Mouse (Mus musculus) ES-E14 (cell line): ENCODE data around the gene Ric3.

Source experiments
- CHD2 ChIP-seq: IDR thresholded peaks from 2 replicates; pipeline ENCODE4 v1.6.1; 2014; ENCODE audit warnings: mild to moderate bottlenecking, low read depth, low read length, inconsistent platforms
- ZNF384 ChIP-seq: IDR thresholded peaks from 2 replicates; pipeline ENCODE4 v1.6.1; 2012; ENCODE audit warnings: low read depth, low read length, inconsistent platforms

DNA sequence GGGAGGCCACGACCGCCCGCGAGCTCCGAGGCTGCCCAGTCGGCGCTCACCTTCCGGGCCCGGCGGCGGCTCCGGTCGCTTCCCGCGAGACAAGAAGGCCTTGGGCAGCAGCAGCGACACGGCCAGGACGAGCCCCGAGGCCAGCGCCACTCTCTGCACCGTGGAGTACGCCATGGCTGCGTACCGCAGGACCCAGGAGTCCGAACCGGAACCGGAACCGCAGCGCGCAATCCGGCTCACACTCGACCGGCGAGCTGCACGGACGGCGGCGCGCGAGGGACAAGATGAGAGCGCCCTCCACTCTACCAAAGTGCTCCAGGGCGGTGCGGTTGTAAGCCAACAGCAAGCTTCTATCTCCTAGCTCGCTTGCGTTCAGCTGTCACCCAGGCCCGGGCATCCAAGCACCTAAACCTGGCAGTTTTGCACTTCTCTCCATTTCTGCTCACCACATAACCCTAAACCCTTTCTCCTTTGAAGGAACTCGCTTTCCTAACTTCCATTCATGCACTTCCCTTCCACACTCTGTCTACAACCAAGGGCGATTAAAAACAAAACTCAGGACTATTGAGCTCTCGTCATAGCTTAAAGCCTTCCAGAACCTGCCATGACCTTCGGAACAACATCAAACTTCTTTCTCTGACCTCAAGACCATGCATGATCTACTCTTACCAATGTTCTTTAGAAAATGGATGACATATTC lies at the start of gene Ric3:
- TF ChIP-seq CHD2 (no peak), ZNF384 (no peak)
